Mouse (Mus musculus) erythroid progenitor cell, adult 5-6 weeks (primary cell): ENCODE measurements around the gene Igf2r. TPM values are rescaled to one million over a fixed set of nuclear protein-coding genes. Genes with fewer than 3 reads are reported as not detected.

ENCODE experiments used
- ATAC-seq: replicated peaks from 2 replicates; pipeline ENCODE4 v1.8.0; 2016; ENCODE audit warnings: moderate number of reproducible peaks, mild to moderate bottlenecking, moderate TSS enrichment, inconsistent platforms; ENCODE audit not compliant: poor library complexity, low FRiP score, severe bottlenecking
- total RNA-seq, 2 experiments: library from RNA; stranded (forward) in 1 of 2; stranded (reverse) in 1 of 2; fragments of 150-400 nt in 1 of 2; fragments of 186-747, 209-891 nt in 1 of 2; gene quantifications; 2 replicates each; pipeline versions ENCODE4 v1.2.3 to v1.2.4; 2015 to 2017; ENCODE audit warnings: low replicate concordance in 2 of 2

Gene Igf2r
- total RNA-seq, 2 experiments from 2014 or later, result 1.7 to 12.9 TPM

GRCm38 (mm10) chr17:12724767-12725744 lies 44.4 kb downstream of the Igf2r start:
- no peak for ATAC-seq

- ATAC-seq, result no peak
Measured at GRCm38 (mm10) chr17:12723986-12724766, 45.3 kb downstream of the Igf2r start.

GRCm38 (mm10) chr17:12722622-12723021 lies 46.8 kb downstream of the Igf2r start:
- no peak for ATAC-seq

- ATAC-seq, result no peak
Measured at GRCm38 (mm10) chr17:12721118-12721886, 48.2 kb downstream of the Igf2r start.

GRCm38 (mm10) chr17:12718251-12718650 lies 51.2 kb downstream of the Igf2r start:
- no peak for ATAC-seq

- no peak for ATAC-seq
Measured at GRCm38 (mm10) chr17:12717445-12717844, 52.0 kb downstream of the Igf2r start.

- ATAC-seq, result no peak
Measured at GRCm38 (mm10) chr17:12715032-12715431, 54.4 kb downstream of the Igf2r start.

- no peak for ATAC-seq
Measured at GRCm38 (mm10) chr17:12714080-12714561, 55.3 kb downstream of the Igf2r start.

GRCm38 (mm10) chr17:12712993-12713392 lies 56.5 kb downstream of the Igf2r start:
- ATAC-seq, result no peak

GRCm38 (mm10) chr17:12712191-12712590 lies 57.3 kb downstream of the Igf2r start:
- no peak for ATAC-seq

GRCm38 (mm10) chr17:12710976-12711375 lies 58.5 kb downstream of the Igf2r start:
- no peak for ATAC-seq

- ATAC-seq, result no peak
Measured at GRCm38 (mm10) chr17:12710050-12710780, 59.2 kb downstream of the Igf2r start.

GRCm38 (mm10) chr17:12708398-12708797 lies 61.1 kb downstream of the Igf2r start:
- no peak for ATAC-seq

GRCm38 (mm10) chr17:12706590-12707049 lies 62.8 kb downstream of the Igf2r start:
- ATAC-seq, result no peak

GRCm38 (mm10) chr17:12702901-12703300 lies 66.6 kb downstream of the Igf2r start:
- ATAC-seq, result no peak

GRCm38 (mm10) chr17:12700373-12700772 lies 69.1 kb downstream of the Igf2r start:
- no peak for ATAC-seq

- no peak for ATAC-seq
Measured at GRCm38 (mm10) chr17:12691899-12692298, 77.6 kb downstream of the Igf2r start.

GRCm38 (mm10) chr17:12689537-12689936 lies 79.9 kb downstream of the Igf2r start:
- ATAC-seq, result no peak
